Mouse (Mus musculus) midbrain, embryonic 11.5 days (tissue): Measurements from ENCODE around the gene Pdcd1lg2. TPM values are rescaled to one million over a fixed set of nuclear protein-coding genes. Genes with fewer than 3 reads are reported as not detected.

Experiments used
- ATAC-seq: fragments of 200-750 bp; cut with Nextera tagmentation; 2 replicates; pipeline ENCODE4 v1.8.0; 2017; ENCODE audit warnings: moderate TSS enrichment, moderate library complexity; ENCODE audit not compliant: low FRiP score
- DNase-seq: peaks from one replicate; pipeline ENCODE4 v3.0.0; 2015; ENCODE audit warnings: low spot score; ENCODE audit errors: missing footprints
- H3K27ac ChIP-seq: fragments of 300-500 bp; sonication (generic); 2 replicates; pipeline ENCODE4 v1.5.1; 2014; ENCODE audit warnings: low read depth, low read length
- H3K27me3 ChIP-seq: fragments of 300-500 bp; sonication (generic); 2 replicates; pipeline ENCODE4 v1.6.1; 2014; ENCODE audit warnings: mild to moderate bottlenecking, low read length, moderate library complexity, mixed read lengths; ENCODE audit not compliant: control insufficient read depth, insufficient read depth
- H3K36me3 ChIP-seq: fragments of 300-500 bp; sonication (generic); 2 replicates; pipeline ENCODE4 v1.6.1; 2014; ENCODE audit warnings: mild to moderate bottlenecking, low read length, moderate library complexity, mixed read lengths; ENCODE audit not compliant: control insufficient read depth, insufficient read depth
- H3K4me1 ChIP-seq: fragments of 300-500 bp; sonication (generic); 2 replicates; pipeline ENCODE4 v1.6.1; 2014; ENCODE audit warnings: low read length; ENCODE audit not compliant: control insufficient read depth, insufficient read depth
- H3K4me2 ChIP-seq: fragments of 300-500 bp; sonication (generic); 2 replicates; pipeline ENCODE4 v1.6.1; 2014; ENCODE audit warnings: mild to moderate bottlenecking, moderate library complexity
- H3K4me3 ChIP-seq: fragments of 300-500 bp; sonication (generic); 2 replicates; pipeline ENCODE4 v1.5.1; 2014; ENCODE audit warnings: low read depth, low read length
- H3K9ac ChIP-seq: fragments of 300-500 bp; sonication (generic); 2 replicates; pipeline ENCODE4 v1.6.1; 2014; ENCODE audit warnings: low read length
- H3K9me3 ChIP-seq: fragments of 300-500 bp; sonication (generic); 2 replicates; pipeline ENCODE4 v1.6.1; 2016; ENCODE audit warnings: low read length; ENCODE audit not compliant: control insufficient read depth
- WGBS: fragments of 180-500 bp; shearing (Covaris S2); extraction: QIAGEN DNeasy Blood & Tissue Kit; methylation state at CpG from one replicate; pipeline ENCODE4 v1.1.7; 2014; 5-methylcytosine and 5-hydroxymethylcytosine counted together
- polyA plus RNA-seq: library from polyadenylated mRNA; unstranded; fragments of >200 nt; fragmentation: Nextera tagmentation; extraction: Ambion mirVana; gene quantifications from 2 replicates; pipeline ENCODE4 v1.2.1, GENCODE M21; 2014

Pdcd1lg2 gene
- polyA plus RNA-seq, 1 experiment from 2014 or later: not detected

GRCm38 (mm10) chr19:29463645-29464395 lies 53.1 kb downstream of the Pdcd1lg2 start:
- Histone ChIP-seq H3K9ac (no peak overlapping the region), H3K27ac (no peak overlapping the region), H3K4me2 (no peak overlapping the region), H3K9me3 (no peaks in the 10 kb centered on the region), H3K4me1 (no peaks in the 10 kb centered on the region), H3K27me3 (no peaks in the 10 kb centered on the region), H3K36me3 (no peaks in the 10 kb centered on the region), H3K4me3 (no peak overlapping the region)
- WGBS: 91% methylated on average over 7 of the region's 7 CpGs
- DNase-seq: no peak
- ATAC-seq: no peak

DNA sequence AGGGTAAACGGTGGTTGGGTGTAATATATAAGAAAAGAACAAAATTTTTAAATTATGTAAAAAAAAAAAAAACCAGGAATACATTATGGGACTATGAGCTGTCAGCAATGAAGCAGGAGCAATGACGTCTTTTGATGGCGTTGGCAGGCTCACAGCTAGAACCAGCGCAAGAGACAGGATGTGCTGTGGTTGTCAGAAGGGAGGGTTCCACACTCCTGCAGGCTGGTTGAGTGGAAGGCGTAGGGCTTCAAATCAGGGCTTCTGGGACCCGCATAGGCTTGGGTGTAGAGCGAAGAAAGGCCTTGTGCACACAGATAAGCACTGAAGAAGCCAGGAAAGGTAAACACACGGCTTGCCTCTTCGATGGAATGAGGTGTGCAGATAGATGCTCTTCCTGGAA lies 56.1 kb downstream of the Pdcd1lg2 start:
- Histone ChIP-seq H3K27ac (no peak overlapping the region), H3K4me1 (no peaks in the 10 kb centered on the region), H3K36me3 (no peaks in the 10 kb centered on the region), H3K4me3 (no peak overlapping the region), H3K4me2 (no peak overlapping the region), H3K9me3 (no peaks in the 10 kb centered on the region), H3K9ac (no peak overlapping the region), H3K27me3 (no peaks in the 10 kb centered on the region)
- DNase-seq (no peak), ATAC-seq (no peak)
- 90% methylated on average over 9 of the region's 9 CpGs for WGBS

DNA sequence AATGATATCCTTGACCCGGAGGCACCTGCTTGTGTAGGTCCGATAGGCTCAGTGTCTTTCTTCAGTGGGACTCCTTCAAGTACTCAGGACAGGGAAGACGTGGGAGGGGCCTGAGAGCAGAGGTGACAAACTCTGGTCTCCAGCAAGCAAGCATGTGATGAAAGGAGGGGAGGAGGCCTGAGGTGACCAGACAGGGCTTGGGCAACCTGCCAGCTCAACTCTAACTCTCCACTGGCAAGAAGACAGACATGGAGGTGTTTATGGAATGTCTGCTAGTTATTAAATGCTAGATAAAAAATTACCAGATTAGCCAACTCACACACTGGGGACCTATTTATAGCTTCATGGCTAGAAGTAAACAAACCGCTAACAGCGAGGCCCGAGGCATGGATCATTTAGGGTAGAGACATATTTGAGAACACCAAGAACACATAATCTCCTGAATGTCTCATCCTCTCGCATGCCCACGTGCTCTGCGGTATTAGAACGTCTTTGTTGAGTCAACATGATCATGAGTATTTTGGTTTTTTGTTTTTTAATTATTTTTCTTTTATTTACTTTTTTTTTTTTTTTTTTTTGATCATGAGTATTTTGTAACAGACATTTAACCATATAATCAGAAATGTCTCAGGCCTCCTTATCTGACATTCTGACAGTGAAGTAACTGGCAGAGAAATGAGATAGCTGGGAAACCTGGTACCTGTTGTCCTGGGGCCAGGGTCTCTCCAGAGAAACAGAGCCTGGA lies 58.4 kb downstream of the Pdcd1lg2 start:
- Histone ChIP-seq H3K4me2 (no peak overlapping the region), H3K9me3 (no peaks in the 10 kb centered on the region), H3K36me3 (no peaks in the 10 kb centered on the region), H3K4me1 (no peaks in the 10 kb centered on the region), H3K27me3 (no peaks in the 10 kb centered on the region), H3K4me3 (no peak overlapping the region), H3K9ac (no peak overlapping the region), H3K27ac (no peak overlapping the region)
- WGBS: 90% methylated on average over 10 of the region's 10 CpGs
- no peak for DNase-seq
- ATAC-seq: no peak

GRCm38 (mm10) chr19:29469686-29470254 lies 59.1 kb downstream of the Pdcd1lg2 start:
- Histone ChIP-seq H3K27me3 (no peaks in the 10 kb centered on the region), H3K4me2 (no peak overlapping the region), H3K4me3 (no peak overlapping the region), H3K9me3 (no peaks in the 10 kb centered on the region), H3K27ac (no peak overlapping the region), H3K36me3 (no peaks in the 10 kb centered on the region), H3K4me1 (no peaks in the 10 kb centered on the region), H3K9ac (no peak overlapping the region)
- WGBS: 86% methylated on average over 2 of the region's 2 CpGs
- no peak for ATAC-seq
- no peak for DNase-seq

GRCm38 (mm10) chr19:29470652-29471051 lies 59.9 kb downstream of the Pdcd1lg2 start:
- no peaks in the 10 kb centered on the region for H3K4me1 ChIP-seq
- no peak overlapping the region for H3K27ac ChIP-seq
- no peaks in the 10 kb centered on the region for H3K9me3 ChIP-seq
- no peaks in the 10 kb centered on the region for H3K27me3 ChIP-seq
- H3K4me2 ChIP-seq: no peak overlapping the region
- H3K36me3 ChIP-seq: no peaks in the 10 kb centered on the region
- no peak overlapping the region for H3K4me3 ChIP-seq
- H3K9ac ChIP-seq: no peak overlapping the region
- WGBS: 37% methylated on average over 4 of the region's 4 CpGs
- no peak for ATAC-seq
- no peak for DNase-seq

DNA sequence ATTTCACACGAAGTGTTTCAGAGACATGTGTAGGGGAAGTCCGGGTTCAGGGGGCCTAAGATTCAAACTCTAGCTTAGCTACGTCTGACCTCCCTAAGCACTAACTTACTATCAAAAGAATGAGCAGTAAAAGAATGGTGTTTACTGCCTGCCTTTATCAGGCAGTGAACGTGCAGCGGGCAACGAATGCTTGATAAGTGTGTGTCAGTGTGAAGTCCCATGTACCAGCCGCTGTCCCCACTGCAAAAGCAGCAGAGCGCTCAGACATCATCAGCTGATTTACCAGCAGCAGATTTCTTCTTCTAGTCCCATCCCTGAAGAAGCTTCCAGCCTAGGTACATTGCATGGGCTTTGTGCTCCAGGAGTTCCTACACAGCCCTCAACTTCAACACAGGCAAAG lies 61.7 kb downstream of the Pdcd1lg2 start:
- Histone ChIP-seq H3K27ac (no peak overlapping the region), H3K4me2 (no peak overlapping the region), H3K9me3 (no peaks in the 10 kb centered on the region), H3K36me3 (no peaks in the 10 kb centered on the region), H3K4me1 (no peaks in the 10 kb centered on the region), H3K9ac (no peak overlapping the region), H3K4me3 (no peak overlapping the region), H3K27me3 (no peaks in the 10 kb centered on the region)
- DNase-seq (no peak), ATAC-seq (no peak)
- 91% methylated on average over 8 of the region's 8 CpGs for WGBS

DNA sequence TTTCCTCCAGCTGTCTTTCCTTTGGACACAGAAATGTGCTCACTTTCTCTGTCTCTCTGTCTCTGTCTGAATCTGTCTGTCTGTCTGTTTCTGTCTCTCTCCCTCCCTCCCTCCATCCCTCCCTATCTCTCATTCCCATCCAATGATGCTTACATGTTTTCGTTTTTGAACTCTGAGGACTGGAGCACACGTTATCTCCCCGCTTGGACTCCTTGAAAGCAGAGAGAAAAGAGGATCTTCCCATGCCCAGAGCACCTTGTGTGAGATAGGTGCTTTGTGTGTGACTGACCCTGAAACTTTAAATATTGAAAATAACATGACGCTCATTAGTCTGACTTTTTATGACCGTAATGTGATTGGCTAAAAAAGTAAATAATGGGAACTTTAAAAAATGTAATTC lies 62.2 kb downstream of the Pdcd1lg2 start:
- no peak for DNase-seq
- Histone ChIP-seq H3K27ac (no peak overlapping the region), H3K4me1 (no peaks in the 10 kb centered on the region), H3K4me3 (no peak overlapping the region), H3K4me2 (no peak overlapping the region), H3K9ac (no peak overlapping the region), H3K36me3 (no peaks in the 10 kb centered on the region), H3K9me3 (no peaks in the 10 kb centered on the region), H3K27me3 (no peaks in the 10 kb centered on the region)
- ATAC-seq: no peak
- 91% methylated on average over 5 of the region's 5 CpGs for WGBS

- Histone ChIP-seq H3K27ac (no peak overlapping the region), H3K9me3 (no peaks in the 10 kb centered on the region), H3K36me3 (no peaks in the 10 kb centered on the region), H3K4me3 (no peak overlapping the region), H3K4me1 (no peaks in the 10 kb centered on the region), H3K9ac (no peak overlapping the region), H3K27me3 (no peaks in the 10 kb centered on the region), H3K4me2 (no peak overlapping the region)
- ATAC-seq (no peak), DNase-seq (no peak)
- WGBS: 68% methylated on average over 2 of the region's 2 CpGs
Observed at GRCm38 (mm10) chr19:29474803-29475202, 64.1 kb downstream of the Pdcd1lg2 start.

DNA sequence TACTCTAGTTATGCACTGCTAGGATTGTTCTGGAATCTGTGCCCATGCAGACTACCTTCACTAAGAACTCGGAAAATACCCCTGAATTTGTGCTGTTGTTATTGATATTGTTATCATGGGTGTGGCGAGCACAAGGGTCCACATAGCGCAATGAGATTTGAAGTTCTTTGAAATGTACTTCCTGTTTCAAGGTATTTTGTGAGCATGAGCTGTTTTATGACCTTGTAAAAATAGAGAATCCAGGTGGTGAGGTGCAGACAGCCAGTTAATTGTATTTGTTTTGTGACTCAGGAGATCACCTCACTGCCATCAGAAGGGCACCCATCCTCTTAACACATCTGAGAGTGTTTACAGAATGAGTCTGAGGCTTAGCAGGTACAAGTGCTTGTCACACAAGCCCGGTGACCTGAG lies 64.5 kb downstream of the Pdcd1lg2 start:
- DNase-seq (no peak), ATAC-seq (no peak)
- Histone ChIP-seq H3K36me3 (no peaks in the 10 kb centered on the region), H3K9ac (no peak overlapping the region), H3K27ac (no peak overlapping the region), H3K4me3 (no peak overlapping the region), H3K9me3 (no peaks in the 10 kb centered on the region), H3K4me1 (no peaks in the 10 kb centered on the region), H3K4me2 (no peak overlapping the region), H3K27me3 (no peaks in the 10 kb centered on the region)
- 87% methylated on average over 4 of the region's 4 CpGs for WGBS
